Mouse (Mus musculus): ENCODE data around the gene Baz1b.
A peak's percentile ranks its signal among the peaks of the same experiment; 100 is the strongest.

Baz1b gene

GRCm38 (mm10) chr5:135233166-135233920, 46.3 kb downstream of the Baz1b start:
- peak; percentile 78 to 89 for DNase-seq (ENCODE audit: inconsistent age in 2 of 2, low spot score in 1 of 2)

GRCm38 (mm10) chr5:135236571-135236970, 49.5 kb downstream of the Baz1b start:
- DNase-seq (ENCODE audit: inconsistent age in 2 of 2, low spot score in 1 of 2) = peak; percentile 68 to 86

DNA sequence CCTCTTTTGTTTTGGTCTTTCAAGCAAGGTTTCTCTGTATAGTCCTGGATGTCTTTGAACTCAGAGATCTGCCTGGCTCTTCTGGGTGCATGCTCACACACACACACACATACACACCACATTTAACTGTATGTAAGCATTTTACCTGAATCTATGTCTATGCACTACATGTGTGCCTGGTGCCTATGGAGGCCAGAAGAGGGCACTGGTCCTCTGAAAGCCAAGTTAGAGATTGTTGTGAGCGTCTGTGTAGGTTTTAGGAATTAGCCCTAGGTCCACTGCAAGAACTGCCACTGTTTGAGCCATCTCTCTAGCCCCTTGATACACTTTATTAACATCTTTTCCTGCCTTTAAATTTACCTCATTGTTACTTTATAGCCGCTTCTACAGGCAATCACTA, 51.8 kb downstream of the Baz1b start:
- no peak for DNase-seq (ENCODE audit: inconsistent age in 2 of 2, low spot score in 1 of 2)

- DNase-seq (ENCODE audit: inconsistent age in 2 of 2, low spot score in 1 of 2) = no peak
These were observed 54.4 kb downstream of the Baz1b start for GRCm38 (mm10) chr5:135241474-135241873.

DNA sequence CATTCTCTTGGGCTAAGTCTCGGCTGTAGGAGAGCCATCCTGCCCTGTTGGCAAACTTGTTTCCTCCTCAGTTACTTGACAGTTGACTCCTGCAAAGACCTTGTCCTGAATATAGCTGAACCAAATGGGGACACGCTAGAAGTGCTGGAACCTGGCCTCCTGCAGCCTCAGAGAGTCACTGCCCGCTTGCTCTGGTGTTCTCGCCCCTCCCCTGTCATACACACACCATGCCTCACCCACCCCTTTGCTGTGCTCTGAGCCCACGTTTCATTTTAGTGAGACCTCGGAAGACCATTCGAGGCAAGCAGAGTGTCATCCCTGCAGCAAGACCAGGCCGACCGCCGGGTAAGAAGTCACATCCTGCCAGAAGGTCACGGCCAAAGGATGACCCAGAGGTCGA, 55.1 kb downstream of the Baz1b start:
- peak in 1 of 2 experiments; percentile 50 for DNase-seq (ENCODE audit: inconsistent age in 2 of 2, low spot score in 1 of 2)

DNA sequence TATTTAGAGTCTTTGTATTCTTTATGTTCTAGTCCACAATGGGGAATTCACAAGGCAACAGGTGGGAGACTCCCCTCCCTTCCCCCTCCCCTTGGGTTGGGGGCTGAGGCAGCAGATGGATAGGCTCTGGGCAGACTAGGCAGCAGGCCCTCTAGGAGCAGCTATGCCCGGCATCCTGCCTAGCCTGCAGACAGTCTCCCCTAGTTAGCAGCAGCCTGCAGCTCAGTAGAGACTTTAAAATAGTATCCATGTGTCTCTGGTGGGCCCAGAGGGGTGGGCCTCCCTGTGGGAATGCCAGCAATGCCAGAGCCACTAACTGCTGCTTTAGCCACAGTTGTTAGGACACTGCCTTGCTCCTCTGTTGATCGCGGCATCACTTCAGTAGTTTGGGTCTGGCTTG, 55.5 kb downstream of the Baz1b start:
- no peak for DNase-seq (ENCODE audit: inconsistent age in 2 of 2, low spot score in 1 of 2)

DNA sequence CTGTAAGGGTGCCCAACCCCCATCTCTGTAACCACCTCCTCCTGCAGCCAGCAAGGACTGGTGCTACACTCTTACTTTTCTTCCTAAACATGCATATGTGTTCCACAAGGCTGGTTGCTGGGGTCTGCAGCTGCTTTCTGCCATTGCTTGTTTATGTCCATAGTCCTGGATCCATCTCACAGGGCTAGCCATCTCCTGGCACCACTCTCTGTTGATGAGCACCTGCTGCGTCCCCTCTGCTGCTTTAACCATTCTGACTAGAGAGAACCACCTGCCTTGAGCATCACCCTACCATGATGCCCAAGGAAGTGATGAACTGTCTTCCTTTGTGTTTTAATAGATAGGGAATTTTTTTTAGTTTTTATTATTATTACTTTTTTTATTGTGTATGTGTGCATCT, 56.1 kb downstream of the Baz1b start:
- no peak for DNase-seq (ENCODE audit: inconsistent age in 2 of 2, low spot score in 1 of 2)

DNA sequence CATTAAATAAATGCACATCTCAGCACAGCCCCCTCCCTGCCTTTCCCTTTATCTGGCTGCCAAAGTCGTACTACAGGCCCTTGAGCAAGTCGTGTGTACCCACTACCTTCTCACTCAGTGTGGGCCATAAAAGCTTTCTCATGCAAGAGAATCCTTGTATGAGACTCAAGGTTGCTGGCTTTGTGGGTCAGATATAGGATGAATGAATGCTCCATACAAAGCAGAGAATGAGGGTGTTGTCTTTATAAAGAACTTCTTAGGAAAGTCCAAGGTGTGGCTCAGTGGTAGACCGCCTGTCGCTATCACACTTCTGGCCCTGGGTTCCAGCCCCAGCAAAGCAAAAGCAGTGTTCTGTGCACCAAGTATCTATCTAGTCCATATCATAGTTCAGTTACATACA, 59.5 kb downstream of the Baz1b start:
- no peak for DNase-seq (ENCODE audit: inconsistent age in 2 of 2, low spot score in 1 of 2)

GRCm38 (mm10) chr5:135247337-135247736, 60.3 kb downstream of the Baz1b start:
- DNase-seq (ENCODE audit: inconsistent age in 2 of 2, low spot score in 1 of 2) = no peak

DNA sequence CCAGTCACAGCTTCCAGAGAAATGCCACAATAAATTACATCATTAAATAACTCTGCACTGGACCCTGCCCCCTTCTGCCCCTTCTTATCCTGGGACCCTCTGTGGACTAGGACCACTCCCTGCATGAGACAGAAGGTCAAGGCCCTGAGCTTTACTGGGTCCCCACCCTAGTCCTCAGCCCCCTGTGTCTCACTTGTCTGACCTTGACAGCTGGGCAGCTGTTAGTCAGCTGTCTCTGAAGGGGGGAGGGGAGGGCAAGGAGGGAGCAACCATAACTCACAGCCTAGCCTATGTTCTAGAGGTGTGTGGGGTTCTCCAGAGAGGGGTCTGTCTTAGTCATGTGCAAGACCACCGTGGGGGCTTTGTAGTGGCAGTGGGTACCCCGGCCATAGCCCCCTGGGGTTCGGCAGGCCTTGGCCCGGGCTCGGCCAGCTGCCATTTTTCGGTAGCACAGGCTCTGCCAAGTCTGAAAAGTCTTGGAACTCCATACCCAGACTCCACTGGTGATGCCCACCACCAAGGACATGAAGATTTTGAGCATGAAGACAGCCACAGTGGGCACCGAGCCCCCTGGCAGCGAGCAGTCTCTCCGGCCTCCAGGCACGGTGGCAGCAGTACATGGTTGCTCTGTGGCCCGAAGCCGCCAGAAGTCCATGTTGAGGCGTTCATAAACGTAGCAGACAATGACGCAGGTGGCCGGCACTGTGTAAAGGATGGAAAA, 62.1 kb downstream of the Baz1b start:
- DNase-seq (ENCODE audit: inconsistent age in 2 of 2, low spot score in 1 of 2) = peak; percentile 66 to 85

DNA sequence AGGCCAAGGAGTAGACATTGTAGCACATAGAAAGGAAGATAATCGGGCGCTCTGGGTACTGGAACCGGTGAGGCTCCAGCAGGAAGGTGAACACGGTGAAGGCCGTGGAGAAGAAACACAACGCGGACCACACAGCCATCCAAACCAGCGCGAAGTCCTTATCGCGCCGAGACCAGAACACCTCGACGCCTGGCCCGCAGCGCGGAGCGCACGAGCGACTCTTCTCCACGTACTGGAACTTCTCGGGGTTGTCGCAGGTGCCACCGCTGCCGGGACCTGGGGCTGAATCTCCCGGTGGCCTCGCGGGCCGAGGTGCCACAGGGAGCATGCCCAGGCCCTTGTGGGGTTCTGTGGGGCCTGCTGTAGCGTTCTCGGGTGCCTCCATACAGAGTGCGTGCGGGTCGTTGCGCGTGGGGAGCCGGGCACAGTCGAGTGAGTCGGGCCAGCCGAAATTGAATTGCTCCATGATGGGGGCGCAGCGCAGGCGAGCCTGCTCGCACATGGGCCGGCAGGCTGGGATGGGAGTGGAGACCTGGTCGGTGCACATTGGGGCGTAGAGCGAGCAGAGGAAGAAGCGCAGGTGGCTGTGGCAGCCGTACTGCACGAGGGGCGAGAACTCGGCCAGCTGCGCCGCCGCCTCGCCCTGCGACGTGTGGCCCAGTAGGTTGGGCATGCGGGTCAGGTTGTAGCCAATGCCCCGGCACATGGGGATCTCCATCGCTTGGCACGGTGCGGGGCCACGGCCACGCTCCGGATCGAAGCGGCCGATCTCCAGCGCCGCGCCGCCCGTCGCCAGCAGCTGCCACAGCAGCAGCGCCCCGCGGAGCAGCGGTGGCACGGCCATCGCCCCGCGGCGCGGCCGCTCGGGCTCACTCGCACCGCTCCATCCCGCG, 63.4 kb downstream of the Baz1b start:
- peak; percentile 44 to 73 for DNase-seq (ENCODE audit: inconsistent age in 2 of 2, low spot score in 1 of 2)

DNA sequence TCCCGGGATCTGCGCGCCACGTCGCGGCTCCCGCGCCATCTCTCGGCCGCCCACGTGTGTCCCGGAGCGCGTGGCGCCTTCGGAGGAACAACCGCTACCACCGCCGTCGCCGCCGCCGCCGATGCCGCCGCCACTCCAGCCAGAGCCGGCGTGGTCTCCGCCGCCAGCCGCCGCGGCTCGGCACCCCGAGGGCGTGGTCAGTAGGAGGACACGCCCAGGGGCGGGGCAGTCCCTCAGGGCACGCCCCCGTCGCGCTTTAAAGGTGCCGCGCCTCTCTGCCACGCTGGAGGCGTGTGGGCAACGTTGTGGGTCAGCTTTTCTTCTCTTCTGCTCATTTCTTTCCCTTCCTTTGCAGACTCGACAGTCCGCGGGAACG, 64.0 kb downstream of the Baz1b start, which contains the start of gene Fzd9:
TSS of gene Fzd9 (minus strand) at position 152 of the 376 bp plus-strand sequence.
- peak; percentile 90 to 96 for DNase-seq (ENCODE audit: inconsistent age in 2 of 2, low spot score in 1 of 2)

GRCm38 (mm10) chr5:135253741-135254401, 66.8 kb downstream of the Baz1b start:
- DNase-seq (ENCODE audit: inconsistent age in 2 of 2, low spot score in 1 of 2) = no peak

- DNase-seq (ENCODE audit: inconsistent age in 2 of 2, low spot score in 1 of 2) = no peak
These were observed 69.1 kb downstream of the Baz1b start for GRCm38 (mm10) chr5:135256166-135256565.

GRCm38 (mm10) chr5:135257559-135257958, 70.5 kb downstream of the Baz1b start:
- DNase-seq (ENCODE audit: inconsistent age in 2 of 2, low spot score in 1 of 2) = no peak

- no peak for DNase-seq (ENCODE audit: inconsistent age in 2 of 2, low spot score in 1 of 2)
These were observed 71.5 kb downstream of the Baz1b start for GRCm38 (mm10) chr5:135258280-135259150.

DNA sequence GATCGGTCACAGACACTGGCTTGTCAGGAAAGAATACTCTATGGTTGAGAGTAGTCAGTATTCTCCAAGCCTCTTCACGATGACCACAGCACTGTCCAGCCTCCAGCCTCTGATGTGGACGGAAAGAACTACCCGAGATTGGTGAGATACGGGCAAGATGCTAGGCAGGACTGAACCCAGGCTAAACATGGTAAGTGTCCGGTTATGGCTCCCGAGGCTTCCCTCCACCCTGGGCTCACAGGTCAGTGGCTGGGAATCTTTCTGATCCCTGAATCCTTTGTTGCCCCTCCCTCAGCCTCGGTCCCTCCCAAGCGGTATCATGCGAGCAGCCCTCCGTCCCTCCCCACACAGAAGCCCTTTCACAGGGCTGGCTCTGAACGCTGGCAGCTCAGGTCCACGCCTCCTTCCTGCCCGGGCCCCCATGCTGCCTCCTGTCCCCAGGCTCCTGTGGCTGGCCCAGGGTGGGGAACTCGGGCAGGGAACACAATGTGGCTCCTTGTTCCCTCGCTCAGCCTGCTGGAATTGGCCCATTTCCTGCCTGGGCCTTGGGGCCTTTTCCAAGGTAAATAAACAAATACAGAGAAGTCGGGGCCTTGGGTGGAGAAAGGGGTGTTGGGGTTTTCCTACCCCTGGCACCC, 76.9 kb downstream of the Baz1b start:
- DNase-seq (ENCODE audit: inconsistent age in 2 of 2, low spot score in 1 of 2) = peak; percentile 75 to 83

DNA sequence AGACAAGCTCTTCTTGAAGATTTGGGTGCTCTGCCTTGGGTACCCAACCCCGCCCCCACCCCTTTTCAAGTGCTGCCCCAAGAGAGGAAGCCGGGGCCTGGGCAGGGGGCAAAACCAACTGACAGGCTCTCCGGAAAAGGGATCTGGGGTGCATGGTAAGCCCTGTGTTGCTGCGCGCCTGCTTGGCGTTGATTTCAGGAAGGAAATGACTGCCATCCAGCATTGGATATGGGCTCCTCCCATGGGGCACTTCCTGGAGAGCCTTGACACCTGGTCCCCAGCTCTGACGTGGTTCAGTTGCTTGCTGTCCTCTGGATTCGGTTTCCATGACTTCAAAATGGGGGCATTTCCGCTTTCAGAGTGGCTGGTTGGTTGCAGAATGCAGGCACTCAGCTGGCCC, 77.5 kb downstream of the Baz1b start:
- peak; percentile 26 to 49 for DNase-seq (ENCODE audit: inconsistent age in 2 of 2, low spot score in 1 of 2)

DNA sequence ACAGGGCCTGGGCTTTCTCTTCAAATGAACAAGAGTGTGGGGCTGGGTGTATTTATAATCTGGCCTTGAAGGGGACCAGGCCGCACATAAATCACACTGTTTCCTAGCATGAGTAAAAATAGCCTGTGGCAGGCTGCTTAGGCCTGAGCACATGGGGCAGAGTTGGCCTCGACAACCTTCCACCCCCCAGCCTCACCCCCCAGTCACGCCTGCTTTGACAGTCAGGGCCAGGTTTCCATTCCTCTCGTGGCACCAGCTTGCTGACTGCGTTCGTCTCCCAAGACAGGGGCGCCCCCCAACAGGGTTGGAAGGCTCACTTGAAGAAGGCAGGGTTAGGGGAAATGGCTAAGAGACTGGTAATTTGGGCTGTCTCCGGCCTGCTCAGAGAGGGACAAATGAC, 82.4 kb downstream of the Baz1b start:
- DNase-seq (ENCODE audit: inconsistent age in 2 of 2, low spot score in 1 of 2) = peak; percentile 67 to 80

Measured in adrenal gland, adult (tissue).